Mouse (Mus musculus) bone marrow macrophage, adult 2 months (primary cell): ENCODE measurements around the gene Rad9b. TPM values are rescaled to one million over a fixed set of nuclear protein-coding genes. Genes with fewer than 3 reads are reported as not detected.

Experiments used
- H3K27ac ChIP-seq: 2 replicates; pipeline ENCODE4 v1.5.1; 2012; ENCODE audit warnings: low read depth, low read length; ENCODE audit not compliant: insufficient read depth
- H3K4me1 ChIP-seq: 2 replicates; pipeline ENCODE4 v1.6.1; 2012; ENCODE audit warnings: low read length; ENCODE audit not compliant: control insufficient read depth, insufficient read depth
- H3K4me3 ChIP-seq: 2 replicates; pipeline ENCODE4 v1.5.1; 2012; ENCODE audit warnings: mild to moderate bottlenecking, low read length, moderate library complexity; ENCODE audit not compliant: insufficient read depth
- CTCF ChIP-seq: IDR thresholded peaks from 2 replicates; pipeline ENCODE4 v1.5.1; 2012; ENCODE audit warnings: low read depth, mild to moderate bottlenecking, low read length, moderate library complexity
- POLR2A ChIP-seq: IDR thresholded peaks from 2 replicates; pipeline ENCODE4 v1.6.1; 2012; ENCODE audit warnings: mild to moderate bottlenecking, low read depth, low read length, borderline replicate concordance
- polyA plus RNA-seq: library from polyadenylated mRNA; stranded (reverse); fragments of >200 nt; gene quantifications from 2 replicates; pipeline ENCODE4 v1.2.4, GENCODE M21; 2012; ENCODE audit not compliant: missing spikeins, insufficient read depth, insufficient read length

The Rad9b gene
- polyA plus RNA-seq, 1 experiment: 2.6 TPM

GRCm38 (mm10) chr5:122287026-122287425 is 67.0 kb downstream of the Rad9b start:
- Histone ChIP-seq H3K4me1 (peaks cover 22% of the 10 kb centered on the region), H3K27ac (no peak overlapping the region), H3K4me3 (no peak overlapping the region)
- no peak for TF ChIP-seq CTCF

GRCm38 (mm10) chr5:122286191-122286590 is 67.8 kb downstream of the Rad9b start:
- TF ChIP-seq CTCF (no peak), POLR2A (no peak)
- peak overlapping the region; percentile 91 for H3K4me3 ChIP-seq
- H3K4me1 ChIP-seq: peaks cover 27% of the 10 kb centered on the region
- H3K27ac ChIP-seq: no peak overlapping the region

GRCm38 (mm10) chr5:122285767-122286150 is 68.3 kb downstream of the Rad9b start:
- H3K27ac ChIP-seq: no peak overlapping the region
- H3K4me3 ChIP-seq: peak overlapping the region; percentile 91
- peaks cover 30% of the 10 kb centered on the region for H3K4me1 ChIP-seq

GRCm38 (mm10) chr5:122285029-122285766 is 68.8 kb downstream of the Rad9b start:
- TF ChIP-seq POLR2A (no peak), CTCF (no peak)
- Histone ChIP-seq H3K27ac (peak overlapping the region; percentile 16; the same call in 1 of the 2 replicates), H3K4me1 (peaks cover 35% of the 10 kb centered on the region), H3K4me3 (peak overlapping the region; percentile 91)

More at GRCm38 (mm10) chr5:122285767-122286150, 68.3 kb downstream of the Rad9b start:
- TF ChIP-seq POLR2A: no peak
- no peak for TF ChIP-seq CTCF

GRCm38 (mm10) chr5:122284183-122285028 is 69.6 kb downstream of the Rad9b start, which contains the start of gene Pptc7:
TSS of gene Pptc7 (plus strand) at chr5:122284365.
- TF ChIP-seq CTCF: no peak
- TF ChIP-seq POLR2A: no peak
- peaks cover 40% of the 10 kb centered on the region for H3K4me1 ChIP-seq
- H3K4me3 ChIP-seq: peak within 1 kb of the TSS; percentile 91
- H3K27ac ChIP-seq: peak within 1 kb of the TSS; percentile 16

- H3K4me3 ChIP-seq: no peak overlapping the region
- no peak overlapping the region for H3K27ac ChIP-seq
- peaks cover 40% of the 10 kb centered on the region for H3K4me1 ChIP-seq
- no peak for TF ChIP-seq POLR2A
- no peak for TF ChIP-seq CTCF
Observed at GRCm38 (mm10) chr5:122283828-122284182, 70.2 kb downstream of the Rad9b start.

GRCm38 (mm10) chr5:122280827-122281462 is 73.1 kb downstream of the Rad9b start:
- H3K4me3 ChIP-seq: peak overlapping the region; percentile 12
- H3K27ac ChIP-seq: peak overlapping the region; percentile 67

GRCm38 (mm10) chr5:122280422-122280826 is 73.6 kb downstream of the Rad9b start:
- H3K4me1 ChIP-seq: peaks cover 29% of the 10 kb centered on the region
- no peak overlapping the region for H3K4me3 ChIP-seq
- H3K27ac ChIP-seq: peak overlapping the region; percentile 67
- no peak for TF ChIP-seq POLR2A
- no peak for TF ChIP-seq CTCF

More at GRCm38 (mm10) chr5:122280827-122281462, 73.1 kb downstream of the Rad9b start:
- no peak; the same call in 1 of the 2 replicates for TF ChIP-seq CTCF
- peaks cover 30% of the 10 kb centered on the region for H3K4me1 ChIP-seq

- TF ChIP-seq CTCF (no peak), POLR2A (no peak)
- peaks cover 34% of the 10 kb centered on the region for H3K4me1 ChIP-seq
- no peak overlapping the region for H3K4me3 ChIP-seq
- H3K27ac ChIP-seq: peak overlapping the region; percentile 67; the same call in 1 of the 2 replicates
Observed at GRCm38 (mm10) chr5:122279799-122280421, 74.1 kb downstream of the Rad9b start.
